Mouse (Mus musculus): ENCODE data around the gene 1110008P14Rik. TPM values are rescaled to one million over a fixed set of nuclear protein-coding genes. Genes with fewer than 3 reads are reported as not detected.

1110008P14Rik gene
- polyA plus RNA-seq, 1 experiment = 134 TPM

DNA sequence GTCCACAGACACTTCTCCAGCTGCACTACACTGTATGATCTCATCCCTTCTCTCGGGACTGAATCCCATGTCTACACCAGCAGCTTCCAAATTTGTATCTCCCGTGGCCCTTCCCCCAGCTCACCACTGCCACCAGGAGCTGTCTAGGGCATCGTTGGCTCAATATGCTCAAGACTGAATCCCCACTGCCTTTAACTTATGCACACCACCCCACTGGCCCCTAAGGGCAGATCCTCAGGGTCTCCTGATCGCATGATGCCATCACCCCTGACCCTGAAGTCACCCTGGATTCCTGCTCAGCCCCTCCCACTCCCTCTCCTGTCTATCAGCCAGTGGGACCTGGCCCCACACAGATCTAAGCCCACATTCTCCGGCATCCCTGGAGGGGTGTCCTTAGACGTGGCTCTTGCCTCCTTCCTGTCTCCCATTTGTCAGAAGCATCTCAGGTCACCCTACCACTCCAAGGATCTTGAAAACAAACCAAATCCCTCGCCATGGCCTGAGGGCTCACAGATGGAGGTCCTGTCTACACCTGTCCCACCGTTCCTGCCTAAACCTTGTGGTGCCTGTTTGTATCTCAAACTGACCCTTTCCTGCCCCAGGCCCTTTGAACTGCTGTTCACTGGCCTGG, 32.0 kb downstream of the 1110008P14Rik start:
- TF ChIP-seq POLR2A (IDR thresholded peaks at IDR 0.05; ENCODE audit: low read depth, low read length) (no peak), CTCF (IDR thresholded peaks at IDR 0.05; ENCODE audit: extremely low read depth, insufficient read length, insufficient replicate concordance, low read depth, low read length) (no peak)
- no peak overlapping the region for H3K4me3 ChIP-seq (ENCODE audit: low read depth, low read length)
- H3K27me3 ChIP-seq (ENCODE audit: control insufficient read depth, insufficient read depth, low read length) = no peaks in the 10 kb centered on the region
- peaks cover 7% of the 10 kb centered on the region; the same call in 1 of the 2 replicates for H3K4me1 ChIP-seq (ENCODE audit: control insufficient read depth, insufficient read depth, insufficient read length, low read length)
- WGBS = 76% methylated on average over 8 of the region's 8 CpGs
- H3K36me3 ChIP-seq (ENCODE audit: control insufficient read depth, insufficient read depth, low read length) = peaks cover 3% of the 10 kb centered on the region; the same call in 1 of the 2 replicates
- no peak overlapping the region for H3K27ac ChIP-seq (ENCODE audit: insufficient read depth, low read depth, low read length)

DNA sequence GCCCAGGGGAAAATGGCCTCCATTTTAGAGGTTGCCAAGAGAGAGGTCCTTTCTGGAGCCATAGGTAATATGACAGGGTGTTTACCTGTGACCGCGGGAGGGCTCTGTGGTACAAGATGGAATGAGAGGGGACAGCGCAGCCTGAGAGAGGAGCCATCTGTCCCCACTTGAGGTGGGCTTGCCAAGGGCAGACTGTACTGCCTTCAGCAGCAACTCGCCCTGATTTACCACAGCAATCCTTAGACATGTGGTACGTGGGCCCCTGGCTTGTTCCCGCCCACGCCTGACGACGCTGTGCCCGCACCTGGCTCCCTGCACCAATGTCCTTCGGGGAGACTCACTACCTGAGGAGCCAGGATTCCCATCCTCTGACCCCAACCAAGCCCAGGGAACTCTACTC, 33.4 kb downstream of the 1110008P14Rik start:
- WGBS = 86% methylated on average over 11 of the region's 11 CpGs
- Histone ChIP-seq H3K27me3 (ENCODE audit: control insufficient read depth, insufficient read depth, low read length) (no peaks in the 10 kb centered on the region), H3K4me3 (ENCODE audit: low read depth, low read length) (no peak overlapping the region), H3K4me1 (ENCODE audit: control insufficient read depth, insufficient read depth, insufficient read length, low read length) (peaks cover 3% of the 10 kb centered on the region; the same call in 1 of the 2 replicates), H3K27ac (ENCODE audit: insufficient read depth, low read depth, low read length) (no peak overlapping the region), H3K36me3 (ENCODE audit: control insufficient read depth, insufficient read depth, low read length) (peaks cover 3% of the 10 kb centered on the region; the same call in 1 of the 2 replicates)
- no peak for TF ChIP-seq POLR2A (IDR thresholded peaks at IDR 0.05; ENCODE audit: low read depth, low read length)
- no peak for TF ChIP-seq CTCF (IDR thresholded peaks at IDR 0.05; ENCODE audit: extremely low read depth, insufficient read length, insufficient replicate concordance, low read depth, low read length)

DNA sequence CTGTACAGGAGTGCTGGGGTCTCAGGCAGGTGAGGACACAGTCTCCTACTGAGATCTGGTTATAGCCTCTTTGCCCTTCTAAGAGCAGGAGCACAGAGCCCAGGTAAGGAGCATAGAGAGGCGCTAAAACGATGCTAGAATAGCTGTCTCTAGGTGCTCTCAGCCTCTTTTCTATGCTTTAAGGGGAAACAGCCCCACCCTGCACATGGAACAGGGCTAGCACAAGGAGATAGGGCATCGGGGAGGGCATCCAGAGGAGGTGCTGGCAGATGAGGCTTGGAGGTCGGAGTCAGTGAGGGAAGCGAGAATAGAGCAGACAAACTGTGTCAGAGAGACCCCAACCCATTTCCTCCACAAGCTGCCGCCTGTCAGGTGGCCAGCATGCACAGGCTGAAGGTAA, 34.7 kb downstream of the 1110008P14Rik start:
- H3K36me3 ChIP-seq (ENCODE audit: control insufficient read depth, insufficient read depth, low read length) = peaks cover 3% of the 10 kb centered on the region; the same call in 1 of the 2 replicates
- H3K4me1 ChIP-seq (ENCODE audit: control insufficient read depth, insufficient read depth, insufficient read length, low read length) = peaks cover 2% of the 10 kb centered on the region; the same call in 1 of the 2 replicates
- TF ChIP-seq POLR2A (IDR thresholded peaks at IDR 0.05; ENCODE audit: low read depth, low read length) (no peak), CTCF (IDR thresholded peaks at IDR 0.05; ENCODE audit: extremely low read depth, insufficient read length, insufficient replicate concordance, low read depth, low read length) (no peak)
- no peak overlapping the region for H3K4me3 ChIP-seq (ENCODE audit: low read depth, low read length)
- 85% methylated on average over 6 of the region's 6 CpGs for WGBS
- no peak overlapping the region for H3K27ac ChIP-seq (ENCODE audit: insufficient read depth, low read depth, low read length)
- no peaks in the 10 kb centered on the region for H3K27me3 ChIP-seq (ENCODE audit: control insufficient read depth, insufficient read depth, low read length)

DNA sequence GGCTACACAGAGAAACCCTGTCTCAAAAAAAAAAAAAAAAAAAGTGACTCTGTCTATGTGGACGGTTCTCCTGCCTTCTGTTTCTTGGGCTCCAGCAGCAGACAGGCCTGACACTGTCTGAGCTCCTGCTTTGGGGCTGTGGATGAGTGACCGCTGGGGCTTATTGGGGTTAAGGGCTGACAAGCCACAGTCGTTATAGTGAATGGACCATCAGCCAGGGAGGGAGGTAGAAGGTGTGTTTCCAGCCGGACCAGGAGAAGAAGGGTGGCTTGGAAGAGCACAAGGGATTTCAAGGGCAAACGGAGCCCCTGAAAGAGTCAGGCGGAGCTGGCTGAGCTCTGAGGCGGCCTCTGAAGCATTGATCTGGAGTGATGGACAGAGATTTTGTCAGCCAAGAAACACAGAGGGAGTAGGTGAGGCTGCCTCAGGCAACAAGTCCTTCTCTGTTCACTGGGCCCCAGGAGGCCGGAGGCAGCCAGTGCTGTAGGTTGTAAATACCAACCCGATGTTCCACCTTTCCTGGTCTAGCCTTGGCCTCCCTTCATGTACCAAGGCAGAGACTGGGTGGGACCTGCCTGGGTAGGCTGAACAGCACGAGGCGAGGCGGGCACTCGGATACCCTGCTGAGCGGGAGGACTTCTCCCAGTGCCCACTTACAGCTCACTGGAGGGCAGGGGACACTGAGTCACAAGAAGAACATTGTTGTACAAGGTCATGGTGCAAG, 37.0 kb downstream of the 1110008P14Rik start:
- peaks cover 3% of the 10 kb centered on the region; the same call in 1 of the 2 replicates for H3K36me3 ChIP-seq (ENCODE audit: control insufficient read depth, insufficient read depth, low read length)
- H3K4me3 ChIP-seq (ENCODE audit: low read depth, low read length) = no peak overlapping the region
- H3K4me1 ChIP-seq (ENCODE audit: control insufficient read depth, insufficient read depth, insufficient read length, low read length) = no peaks in the 10 kb centered on the region
- no peak overlapping the region for H3K27ac ChIP-seq (ENCODE audit: insufficient read depth, low read depth, low read length)
- H3K27me3 ChIP-seq (ENCODE audit: control insufficient read depth, insufficient read depth, low read length) = no peaks in the 10 kb centered on the region
- TF ChIP-seq CTCF (IDR thresholded peaks at IDR 0.05; ENCODE audit: extremely low read depth, insufficient read length, insufficient replicate concordance, low read depth, low read length) (no peak), POLR2A (IDR thresholded peaks at IDR 0.05; ENCODE audit: low read depth, low read length) (no peak)
- 82% methylated on average over 14 of the region's 14 CpGs for WGBS

DNA sequence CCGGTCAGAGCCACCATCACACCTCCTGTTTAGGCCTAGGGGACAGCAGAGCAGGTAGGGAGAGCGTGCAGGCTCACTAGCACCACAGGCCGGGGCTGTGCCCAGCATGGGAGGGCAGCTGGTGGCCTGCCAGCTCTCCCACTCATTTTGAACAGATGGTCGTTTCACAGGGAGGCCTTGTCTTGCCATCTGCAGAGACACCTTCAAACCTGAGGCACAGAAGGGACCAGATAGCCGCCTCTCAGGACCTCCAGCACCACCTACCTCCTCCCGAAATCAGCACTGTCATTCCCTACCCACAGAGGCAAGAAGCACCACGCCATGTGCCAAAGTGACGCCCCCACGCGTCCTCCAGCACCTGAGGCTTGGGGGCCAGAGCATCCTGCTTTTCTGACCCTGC, 37.7 kb downstream of the 1110008P14Rik start:
- peaks cover 3% of the 10 kb centered on the region; the same call in 1 of the 2 replicates for H3K36me3 ChIP-seq (ENCODE audit: control insufficient read depth, insufficient read depth, low read length)
- H3K27ac ChIP-seq (ENCODE audit: insufficient read depth, low read depth, low read length) = no peak overlapping the region
- H3K27me3 ChIP-seq (ENCODE audit: control insufficient read depth, insufficient read depth, low read length) = no peaks in the 10 kb centered on the region
- H3K4me3 ChIP-seq (ENCODE audit: low read depth, low read length) = no peak overlapping the region
- TF ChIP-seq POLR2A (IDR thresholded peaks at IDR 0.05; ENCODE audit: low read depth, low read length) (no peak), CTCF (IDR thresholded peaks at IDR 0.05; ENCODE audit: extremely low read depth, insufficient read length, insufficient replicate concordance, low read depth, low read length) (no peak)
- H3K4me1 ChIP-seq (ENCODE audit: control insufficient read depth, insufficient read depth, insufficient read length, low read length) = no peaks in the 10 kb centered on the region
- WGBS = 86% methylated on average over 10 of the region's 10 CpGs

DNA sequence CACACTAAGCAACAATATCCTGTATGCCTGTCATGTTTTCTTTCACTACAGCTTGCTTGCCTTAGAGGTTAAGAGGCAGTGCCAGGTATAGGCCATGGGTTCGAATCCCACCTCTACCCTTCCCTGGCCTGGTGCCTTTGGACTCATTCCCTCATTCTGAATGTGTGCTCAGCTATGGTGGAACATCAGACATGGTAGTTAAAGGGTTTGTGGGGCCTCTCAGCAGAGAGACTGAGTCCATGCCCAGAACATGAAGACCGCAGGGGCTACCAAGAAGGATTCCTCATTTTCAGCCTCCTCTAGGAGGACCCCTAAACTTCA, 38.4 kb downstream of the 1110008P14Rik start:
- H3K27ac ChIP-seq (ENCODE audit: insufficient read depth, low read depth, low read length) = peak overlapping the region; percentile 41; the same call in 1 of the 2 replicates

More for the DNA sequence above, 38.4 kb downstream of the 1110008P14Rik start:
- 97% methylated on average over 2 of the region's 2 CpGs for WGBS
- Histone ChIP-seq H3K36me3 (ENCODE audit: control insufficient read depth, insufficient read depth, low read length) (peaks cover 3% of the 10 kb centered on the region; the same call in 1 of the 2 replicates), H3K4me1 (ENCODE audit: control insufficient read depth, insufficient read depth, insufficient read length, low read length) (no peaks in the 10 kb centered on the region), H3K4me3 (ENCODE audit: low read depth, low read length) (no peak overlapping the region), H3K27me3 (ENCODE audit: control insufficient read depth, insufficient read depth, low read length) (no peaks in the 10 kb centered on the region)
- no peak for TF ChIP-seq CTCF (IDR thresholded peaks at IDR 0.05; ENCODE audit: extremely low read depth, insufficient read length, insufficient replicate concordance, low read depth, low read length)
- TF ChIP-seq POLR2A (IDR thresholded peaks at IDR 0.05; ENCODE audit: low read depth, low read length) = no peak
